Mouse (Mus musculus) right cerebral cortex, adult 2 months (tissue): ENCODE data around the gene Ccdc187.

ENCODE experiments used
- DNase-seq, 2 experiments: peaks; one replicate each; pipeline ENCODE4 v3.0.0; 2021 to 2022; ENCODE audit warnings: low spot score in 2 of 2

Ccdc187 gene

DNA sequence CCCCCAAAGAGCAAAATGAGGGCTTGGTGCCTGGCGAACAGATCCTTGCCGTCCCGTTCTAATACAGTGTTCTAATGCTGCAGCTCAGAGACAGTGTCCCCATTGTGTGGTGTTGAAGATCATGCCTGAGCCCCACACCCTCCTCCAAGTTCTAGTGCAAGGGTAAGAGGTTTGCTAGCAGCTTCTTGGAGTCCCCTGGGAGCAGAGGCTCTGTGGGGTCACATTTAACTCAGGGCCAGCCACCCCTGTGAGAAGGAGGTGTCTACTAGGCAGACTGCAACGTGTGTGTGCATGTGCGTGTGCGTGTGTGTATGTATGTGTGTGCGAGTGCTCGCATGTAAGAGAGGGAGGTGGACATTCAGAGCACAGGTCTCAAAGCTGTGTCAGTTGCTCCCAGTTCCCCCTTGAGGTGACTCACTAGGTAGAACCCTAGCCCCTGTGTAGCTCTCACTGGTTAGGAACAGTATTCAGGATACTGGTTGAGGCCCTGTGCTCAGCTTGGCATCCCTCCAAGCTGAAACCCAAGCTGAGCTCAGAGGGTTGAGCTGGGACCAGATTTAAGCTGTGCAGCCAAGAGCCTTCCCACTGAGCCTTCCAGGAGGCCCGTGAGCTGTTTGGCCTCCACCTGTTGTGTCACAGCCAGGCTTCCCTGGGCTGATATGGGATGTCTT lies 22.4 kb upstream of the Ccdc187 start:
- no peak for DNase-seq

DNA sequence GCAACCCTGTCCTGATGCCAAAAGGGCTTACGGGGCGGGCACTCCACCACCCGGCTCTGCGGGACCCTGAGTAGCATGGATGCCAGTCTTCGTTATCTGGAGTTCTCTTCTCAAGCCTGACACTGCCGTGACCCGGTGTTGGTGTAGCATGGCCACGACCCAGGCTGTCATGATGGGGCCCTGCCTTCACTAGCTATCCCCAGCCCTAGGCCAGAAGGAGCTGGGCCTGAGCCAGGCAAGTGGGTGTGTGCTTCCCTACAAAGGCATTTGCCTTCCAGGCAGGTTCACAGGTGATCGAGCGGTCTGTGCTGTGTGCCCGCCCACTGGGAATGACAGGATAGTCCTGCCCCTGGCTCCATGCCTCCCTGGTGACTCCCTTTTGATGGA lies 21.6 kb upstream of the Ccdc187 start:
- no peak for DNase-seq

DNA sequence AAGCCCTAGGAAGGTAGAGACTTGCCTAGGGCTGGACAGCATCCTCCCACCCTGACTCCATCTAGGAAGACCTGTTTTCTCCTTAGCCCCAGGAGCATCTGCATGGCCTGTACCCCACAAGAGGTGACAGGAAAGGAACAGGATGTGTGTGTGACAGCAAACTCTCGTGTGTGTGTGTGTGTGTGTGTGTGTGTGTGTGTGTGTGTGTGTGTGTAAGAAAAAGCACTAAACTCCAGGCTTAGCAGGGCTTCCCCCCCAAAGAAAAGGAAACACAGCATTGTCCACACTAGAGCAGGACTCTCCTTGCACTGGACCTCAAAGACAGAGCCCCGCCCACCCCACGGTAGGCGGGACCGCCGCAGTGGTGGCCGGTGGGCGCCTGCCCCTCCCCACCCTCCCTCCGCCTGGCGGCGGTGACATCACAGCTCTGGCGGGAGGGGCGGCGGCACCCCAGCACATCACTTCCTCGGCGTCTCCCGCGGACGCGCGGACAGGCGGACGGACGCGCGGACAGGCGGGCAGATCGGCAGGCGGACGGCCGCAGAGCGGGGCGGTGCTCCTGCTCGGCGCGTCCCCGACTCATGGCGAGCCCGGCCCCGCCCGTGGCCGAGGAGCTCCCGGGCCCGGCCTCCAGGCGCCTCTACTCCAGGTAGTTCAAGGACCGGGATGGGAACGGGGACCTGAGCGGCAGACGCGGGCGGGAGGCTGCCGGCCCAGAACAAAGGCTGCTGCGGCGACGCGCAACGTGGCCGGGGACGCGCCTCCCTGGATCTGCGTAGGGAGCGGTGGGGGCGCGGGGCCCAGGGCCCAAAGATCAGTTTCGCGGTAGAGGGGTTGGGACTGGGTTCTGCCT lies 20.9 kb upstream of the Ccdc187 start, which contains the start of gene Gpsm1:
Gene Gpsm1, plus strand, starts transcription at position 444 of the 853 bp plus-strand sequence.
- peak; percentile 68 to 80 for DNase-seq

DNA sequence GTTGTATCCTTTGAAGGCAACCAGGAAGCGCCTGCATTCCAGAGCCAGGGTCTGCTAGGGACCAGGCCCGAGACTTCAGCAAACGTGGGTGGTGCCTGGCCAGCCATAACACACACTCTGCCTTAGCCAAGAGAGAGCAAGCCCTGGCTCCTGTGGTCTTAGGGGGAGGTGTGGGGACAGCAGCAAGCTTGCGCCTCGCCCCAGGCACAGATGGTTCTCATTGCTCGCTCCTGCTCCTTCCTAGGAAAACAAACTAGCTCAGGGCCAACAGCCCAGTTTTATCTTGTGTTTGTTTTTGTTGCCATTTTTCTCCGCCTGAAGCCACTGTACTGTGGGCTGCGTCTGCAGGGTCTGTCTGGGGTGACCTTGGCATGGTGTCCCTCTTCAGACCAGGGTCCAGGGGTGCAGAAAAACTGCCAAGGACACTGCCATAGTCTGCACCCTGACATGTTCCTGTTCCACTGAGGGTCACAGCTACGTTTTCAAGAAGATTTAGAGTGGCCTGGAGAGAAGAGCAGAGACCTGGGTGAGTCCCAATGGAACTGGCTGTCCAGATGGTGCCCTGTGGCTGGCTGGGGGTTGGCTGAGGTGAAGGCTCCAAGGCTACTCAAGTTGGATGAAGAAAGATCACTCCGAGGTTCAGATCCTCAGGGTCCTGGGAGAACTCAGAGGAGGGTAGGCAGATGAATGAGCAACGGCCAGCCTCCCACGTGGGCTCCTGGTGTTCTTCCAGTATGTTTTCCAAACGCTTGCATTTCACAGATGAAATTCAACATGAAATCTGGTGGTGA lies 20.1 kb upstream of the Ccdc187 start:
- DNase-seq = no peak

DNA sequence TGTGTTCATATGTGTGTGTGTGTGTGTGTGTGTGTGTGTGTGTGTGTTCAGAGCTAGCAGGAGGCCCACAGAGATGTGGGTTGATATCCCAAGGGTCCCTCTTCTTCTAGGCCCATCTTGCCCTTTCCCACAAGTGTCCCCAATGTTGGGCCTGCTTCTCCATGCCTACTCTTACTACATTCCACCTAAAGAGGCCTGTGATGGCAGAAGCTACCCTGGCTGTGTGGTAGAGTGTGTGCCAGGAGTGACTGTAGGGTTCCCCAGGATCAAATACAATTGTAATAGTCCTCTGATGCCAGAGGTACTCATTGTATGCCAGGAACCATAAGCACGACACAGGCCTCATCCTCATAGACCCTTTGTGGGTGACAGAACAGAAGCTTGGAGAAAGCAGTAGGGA lies 19.0 kb upstream of the Ccdc187 start:
- DNase-seq = no peak

DNA sequence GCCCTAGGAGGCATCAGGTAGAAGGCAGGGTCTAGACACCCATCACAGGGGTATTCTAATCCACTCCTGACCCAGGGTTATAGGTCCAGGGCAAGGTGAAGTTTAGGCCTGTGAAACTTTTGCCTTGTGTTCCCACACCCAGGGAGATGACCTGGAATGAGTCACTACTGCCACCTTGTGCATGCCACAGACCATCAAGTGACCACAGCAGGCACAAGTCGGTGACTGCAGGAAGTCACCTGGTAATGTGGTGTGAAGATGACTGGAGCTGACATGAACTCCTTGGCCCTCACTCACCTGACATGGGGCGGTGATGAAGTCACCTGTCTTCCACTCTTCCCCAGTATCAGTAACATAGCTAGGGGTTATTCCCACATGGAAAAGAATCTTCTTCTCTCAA lies 18.5 kb upstream of the Ccdc187 start:
- DNase-seq = no peak

DNA sequence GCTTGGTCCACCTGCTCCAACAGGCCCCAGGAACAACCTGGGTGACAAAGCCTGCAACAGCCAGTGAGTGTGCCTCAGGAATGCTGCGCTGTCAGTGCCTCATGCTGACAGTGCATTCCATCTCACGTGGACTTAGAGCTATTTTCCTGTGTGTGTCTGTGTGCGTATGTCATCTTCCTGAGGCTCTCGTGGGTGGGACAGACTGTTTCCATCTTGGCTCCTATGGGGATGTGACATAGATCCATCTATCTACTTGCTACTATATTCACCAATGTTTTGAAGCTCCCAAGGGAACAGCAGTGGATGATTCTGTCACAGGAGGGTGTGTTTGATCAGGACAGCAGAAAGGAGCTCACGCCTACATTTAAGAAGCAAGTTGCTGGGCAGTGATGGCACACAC lies 17.6 kb upstream of the Ccdc187 start:
- peak in 1 of 2 experiments; percentile 23 for DNase-seq

DNA sequence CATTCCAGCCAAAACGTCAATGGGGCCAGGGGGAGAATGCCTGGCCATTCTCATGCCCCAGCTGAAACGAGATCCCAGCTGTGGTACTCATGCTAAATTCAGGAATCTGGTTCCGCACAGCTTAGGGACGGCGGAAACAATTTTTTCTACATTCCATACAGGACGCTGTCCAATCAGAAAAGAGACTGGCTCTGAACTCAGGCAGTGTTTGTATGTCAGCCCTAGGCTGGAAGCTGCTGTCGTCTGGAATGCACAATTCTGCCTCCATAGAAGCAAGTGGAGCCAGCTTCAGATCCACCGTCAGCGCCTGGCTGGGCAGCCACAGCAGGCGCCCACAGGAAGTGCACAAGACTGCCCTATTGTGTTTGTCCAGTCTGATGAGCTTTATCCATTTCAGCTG lies 15.4 kb upstream of the Ccdc187 start:
- no peak for DNase-seq

DNA sequence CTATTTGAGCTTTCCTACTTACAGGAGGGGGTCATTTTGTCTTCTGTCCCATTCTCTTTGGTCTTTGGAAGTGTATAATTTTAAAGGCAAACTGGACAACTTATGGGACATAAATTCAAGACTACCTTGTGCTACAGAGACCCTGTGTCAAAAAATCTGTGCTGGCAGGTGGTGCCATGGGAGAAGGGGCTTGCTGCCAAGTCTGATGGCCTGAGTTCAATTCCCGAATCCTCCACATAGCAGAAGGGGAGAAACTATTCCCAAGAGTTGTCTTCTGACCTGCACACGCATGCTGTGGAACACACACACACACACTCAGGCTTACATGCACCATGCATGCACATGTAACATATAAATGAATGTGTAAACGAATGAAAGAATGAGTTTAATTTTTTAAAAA lies 12.3 kb upstream of the Ccdc187 start:
- no peak for DNase-seq

DNA sequence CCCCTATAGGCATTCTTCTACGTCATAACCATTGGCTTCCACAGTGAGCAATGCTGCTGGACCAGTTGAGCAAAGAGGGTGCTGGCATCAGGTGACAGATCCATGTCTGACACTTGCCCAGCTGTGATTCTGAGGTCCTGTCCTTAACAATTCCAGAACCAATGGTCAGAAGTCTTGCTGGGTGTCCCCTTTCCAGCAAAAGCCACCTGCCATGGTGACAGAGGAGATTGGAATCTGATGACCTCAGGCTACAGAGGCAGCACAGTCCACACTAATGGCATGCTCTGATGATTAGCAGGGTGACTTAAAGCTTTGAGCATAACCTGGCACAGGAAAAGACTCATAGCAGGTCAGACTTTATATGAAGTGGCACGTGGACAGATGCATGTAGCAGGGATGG lies 11.2 kb upstream of the Ccdc187 start:
- DNase-seq = no peak

DNA sequence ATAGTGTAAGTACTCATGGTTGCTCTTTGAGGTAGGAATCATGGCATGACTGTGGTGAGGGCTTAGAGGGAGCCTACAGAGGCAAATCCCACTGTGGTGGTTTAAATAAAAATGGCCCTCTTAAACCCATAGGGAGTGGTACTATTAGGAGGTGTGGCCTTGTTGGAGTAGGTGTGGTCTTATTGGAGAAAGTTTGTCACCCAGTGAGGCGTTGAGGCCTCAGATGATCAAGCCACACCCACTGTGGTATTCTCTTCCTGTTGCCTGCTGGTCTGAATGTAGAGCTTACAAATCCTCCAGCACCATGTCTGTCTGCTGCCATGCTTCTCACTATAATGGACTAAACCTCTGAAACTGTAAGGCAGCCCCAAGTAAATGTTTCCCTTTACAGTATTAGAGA lies 10.4 kb upstream of the Ccdc187 start:
- no peak for DNase-seq

DNA sequence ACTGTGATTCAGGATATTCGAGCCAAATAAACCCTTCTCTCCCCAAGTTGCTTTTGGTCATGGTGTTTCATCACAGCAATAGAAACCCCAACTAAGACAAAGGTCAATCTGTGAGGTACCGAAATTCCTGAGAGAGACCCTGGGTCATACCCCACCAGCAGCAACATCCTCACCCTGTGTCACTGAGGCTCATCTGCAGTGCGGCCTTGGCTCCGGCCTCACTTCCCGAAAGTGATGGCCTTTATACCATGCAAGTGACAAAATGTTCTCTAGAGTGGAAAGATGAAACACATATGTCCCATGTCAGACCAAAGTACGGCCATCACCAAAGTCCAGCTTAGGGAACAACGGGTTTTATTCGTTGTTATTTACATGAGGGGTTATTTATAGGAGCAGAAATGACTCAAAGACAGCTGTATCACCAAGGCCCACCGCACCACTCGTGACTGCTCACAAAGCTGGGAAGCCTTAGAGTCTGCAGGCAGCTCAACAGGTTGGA lies 7.7 kb upstream of the Ccdc187 start:
- no peak for DNase-seq

DNA sequence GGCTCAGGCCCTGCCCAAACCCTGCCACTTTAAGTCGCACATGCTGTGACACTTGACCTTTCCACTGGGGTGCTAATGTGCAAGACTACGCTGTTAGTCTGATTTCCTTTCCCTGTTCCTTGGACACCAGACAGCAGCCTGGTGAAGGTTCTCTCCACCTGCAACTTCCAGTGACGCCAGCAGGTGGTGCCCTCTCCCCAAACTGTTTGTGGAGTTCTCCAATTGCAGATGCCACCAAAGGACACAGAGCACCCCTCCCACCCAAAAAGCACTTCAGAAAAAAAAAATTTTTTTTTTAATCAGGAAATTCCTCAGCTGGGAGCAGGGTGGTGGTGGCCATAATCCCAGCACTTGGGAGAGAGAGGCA lies 6.4 kb upstream of the Ccdc187 start:
- peak; percentile 93 to 95 for DNase-seq

DNA sequence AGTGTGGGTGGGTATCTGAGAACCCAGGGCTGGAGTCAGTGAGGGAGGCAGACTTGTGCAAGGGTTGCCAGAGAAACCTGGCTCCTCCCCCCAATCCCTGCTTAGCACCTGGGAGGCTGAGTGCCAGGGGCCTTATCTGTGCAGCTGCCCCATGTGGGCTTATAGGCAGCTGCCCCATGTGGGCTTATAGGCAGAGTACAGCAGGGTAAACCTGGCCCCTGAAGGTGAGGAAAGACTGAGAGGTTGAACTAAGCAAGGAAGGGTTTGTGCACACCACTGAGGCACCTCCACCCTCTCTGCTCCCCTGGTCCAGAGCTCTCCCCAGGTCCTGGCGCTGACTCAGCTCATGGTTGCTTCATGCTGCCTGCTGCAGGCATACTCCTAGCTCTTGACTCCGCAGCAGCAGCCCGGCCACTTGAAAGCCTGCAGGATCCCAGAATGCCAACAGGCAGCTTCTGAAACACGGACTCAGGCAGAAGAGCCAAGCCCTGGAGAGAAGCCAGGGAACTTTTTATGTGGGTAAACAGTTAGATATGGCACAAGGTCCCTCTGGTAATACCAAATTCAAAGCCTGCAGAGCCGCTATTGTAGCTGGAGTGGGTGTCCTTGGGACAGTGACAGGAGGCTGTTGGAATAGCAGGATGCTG lies 5.9 kb upstream of the Ccdc187 start:
- DNase-seq = no peak

DNA sequence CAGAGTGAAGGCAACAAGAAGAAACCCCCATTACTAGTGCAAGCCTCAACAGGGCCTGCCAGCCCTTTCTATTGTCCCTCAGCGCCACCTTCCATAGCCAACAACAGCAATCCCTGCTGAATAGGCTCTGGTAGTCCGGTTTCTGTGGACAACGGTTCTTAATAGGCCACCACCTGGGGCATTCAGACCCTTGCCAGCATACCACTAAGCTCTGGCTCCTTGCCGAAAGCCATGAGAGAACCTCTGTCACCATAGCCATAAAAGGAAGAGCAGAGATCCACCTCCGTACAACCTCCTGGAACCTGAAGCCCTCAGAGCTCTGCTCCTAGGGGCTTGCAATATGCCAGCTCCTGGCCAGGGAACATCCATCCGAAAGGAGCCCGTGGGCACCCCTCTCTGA lies 5.0 kb upstream of the Ccdc187 start:
- no peak for DNase-seq

DNA sequence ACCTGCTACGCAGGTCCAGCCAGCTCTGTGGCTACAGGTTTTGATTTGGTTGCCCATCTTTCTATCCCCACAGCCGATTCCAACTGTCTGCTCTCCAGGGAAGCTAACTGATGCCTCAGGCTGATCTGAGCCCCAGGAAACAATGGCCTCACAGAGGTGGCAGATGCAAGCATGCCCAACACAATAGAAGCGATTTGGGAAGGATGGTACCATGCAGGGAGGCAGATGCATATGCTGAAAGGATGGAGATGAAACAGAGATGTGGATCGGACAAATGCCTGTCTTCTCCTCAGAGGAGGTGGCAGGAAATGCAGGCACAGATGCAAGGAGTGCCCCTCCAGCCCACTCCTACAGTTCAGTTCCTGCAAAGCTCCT lies 4.5 kb upstream of the Ccdc187 start:
- no peak for DNase-seq

DNA sequence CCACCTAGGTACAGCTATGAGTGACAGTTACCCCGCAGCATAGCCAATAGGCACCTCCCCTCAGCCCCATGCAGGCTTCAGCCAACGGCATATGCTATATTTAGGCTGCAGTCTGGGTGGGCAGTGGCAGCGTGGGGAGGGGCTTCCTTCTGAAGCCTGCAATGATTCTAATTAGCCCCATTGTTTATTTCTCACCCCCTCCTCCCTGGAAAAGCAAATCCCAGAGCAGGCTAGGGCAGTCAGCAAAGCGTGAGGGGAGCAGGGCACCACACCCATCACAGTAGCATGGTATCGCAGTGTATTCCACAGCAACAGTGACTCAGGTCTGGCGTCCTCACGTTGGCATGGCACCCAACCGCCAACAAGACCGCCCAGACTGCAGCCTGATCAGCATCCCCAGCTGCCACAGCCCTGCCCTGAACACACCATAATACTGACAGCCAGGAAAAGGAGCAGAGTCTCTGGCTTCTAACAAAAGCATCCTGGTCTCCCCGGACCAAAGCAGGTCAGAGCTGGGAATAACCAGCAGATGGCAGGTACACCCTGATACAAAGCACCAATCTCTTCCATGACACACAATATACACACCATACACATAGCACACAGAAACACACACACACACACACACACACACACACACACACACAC lies 4.0 kb upstream of the Ccdc187 start:
- DNase-seq = peak; percentile 75 to 83

DNA sequence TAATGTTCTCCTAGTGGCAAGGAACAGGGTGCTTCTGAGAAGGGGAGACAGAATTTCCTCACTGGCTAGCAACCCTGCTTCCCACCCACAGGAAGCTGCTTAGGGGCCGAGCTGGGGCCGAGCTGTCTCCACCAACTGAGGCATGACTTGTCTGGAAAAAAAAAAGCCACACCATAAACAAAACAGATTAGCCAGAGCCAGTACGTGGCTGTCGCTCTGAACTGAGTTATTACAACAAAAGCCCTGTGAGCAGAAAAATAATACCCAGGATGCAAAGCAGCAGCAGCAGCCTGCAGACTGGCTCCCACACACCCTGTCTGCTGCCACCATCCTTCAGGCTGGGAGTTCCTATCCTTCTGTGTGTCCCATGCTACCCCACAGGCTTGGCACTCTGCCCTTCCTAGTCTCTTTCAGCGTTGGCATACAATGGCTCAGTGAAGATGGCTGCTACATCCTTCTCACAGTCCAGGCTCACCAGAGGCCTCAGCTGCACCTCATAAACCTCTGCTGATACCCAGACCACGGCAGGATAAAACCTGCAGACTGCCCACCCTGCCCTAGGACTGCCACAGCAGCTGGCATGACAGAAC lies 2.3 kb upstream of the Ccdc187 start:
- DNase-seq = peak; percentile 78 to 79

DNA sequence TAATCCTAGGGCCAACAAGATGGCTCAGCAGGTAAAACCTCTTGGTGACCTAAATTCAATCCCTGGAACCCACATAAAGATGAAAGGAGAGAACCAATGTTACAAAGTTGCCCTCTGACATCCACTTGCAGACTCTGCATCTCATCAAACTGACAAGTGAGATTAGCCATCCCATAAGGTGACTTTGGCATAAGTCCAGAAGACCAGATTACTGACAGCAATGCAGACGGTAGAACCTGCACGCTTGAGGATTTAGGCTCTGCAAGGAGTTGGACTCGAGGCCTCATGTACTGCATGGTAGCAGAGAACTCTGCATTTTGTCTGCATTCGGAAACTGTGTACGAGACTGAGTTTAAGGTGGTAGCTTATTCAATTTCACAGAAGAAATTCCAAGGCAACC lies 4.2 kb downstream of the Ccdc187 start:
- DNase-seq = no peak

DNA sequence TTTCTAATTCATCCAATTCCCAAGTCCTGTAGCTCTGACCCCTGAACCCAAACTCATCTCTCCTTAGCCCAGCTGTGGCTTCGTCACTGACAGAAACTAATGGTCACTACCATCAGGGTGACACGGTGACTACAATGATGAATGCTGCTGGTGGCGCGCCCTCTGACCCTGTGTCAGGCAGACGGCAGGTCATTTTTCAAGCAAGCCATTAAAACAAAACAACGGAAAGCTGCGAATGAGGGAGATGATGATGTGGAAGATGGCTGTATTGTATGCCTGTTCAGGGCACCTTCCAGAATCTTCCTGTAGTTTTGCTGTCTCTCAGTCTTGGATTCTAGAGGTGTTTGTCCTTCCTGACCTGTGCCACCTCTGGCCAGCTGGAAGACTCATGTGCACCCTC lies 8.0 kb downstream of the Ccdc187 start:
- DNase-seq = no peak

DNA sequence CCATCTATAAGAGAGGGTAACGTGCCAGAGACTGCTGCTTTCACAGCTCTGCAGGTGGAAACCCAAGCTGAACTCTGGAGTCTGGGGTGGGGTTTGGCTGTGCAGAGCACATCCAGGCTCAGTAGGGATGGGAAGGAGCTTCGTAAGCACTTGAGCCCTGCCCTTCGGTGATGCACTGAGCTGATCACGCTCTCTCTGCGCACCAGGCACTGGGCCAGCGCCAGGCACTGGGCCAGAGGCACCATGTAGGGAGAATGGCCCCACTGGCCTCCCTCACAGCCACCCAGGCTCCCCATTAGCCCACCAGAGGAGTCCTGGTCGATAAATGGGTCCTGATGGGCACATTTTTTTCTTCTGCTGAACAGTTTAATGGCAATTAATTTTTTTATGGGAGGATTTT lies 8.6 kb downstream of the Ccdc187 start:
- DNase-seq = no peak
